Mouse (Mus musculus) myocyte (in vitro differentiated cells): ENCODE results near the gene Drap1. TPM values are rescaled to one million over a fixed set of nuclear protein-coding genes. Genes with fewer than 3 reads are reported as not detected.

Experiments
- H3K27me3 ChIP-seq: one replicate; pipeline ENCODE4 v1.6.1; 2011; ENCODE audit not compliant: control insufficient read depth, insufficient read depth, insufficient read length
- H3K36me3 ChIP-seq: one replicate; pipeline ENCODE4 v1.6.1; 2011; ENCODE audit not compliant: control insufficient read depth, insufficient read depth
- H3K4me2 ChIP-seq: one replicate; pipeline ENCODE4 v1.6.1; 2011; ENCODE audit warnings: low read depth, control low read depth
- H3K4me3 ChIP-seq: one replicate; pipeline ENCODE4 v1.5.1; 2011; ENCODE audit warnings: mild to moderate bottlenecking, control low read depth, moderate library complexity
- H3K79me2 ChIP-seq: one replicate; pipeline ENCODE4 v1.6.1; 2011; ENCODE audit not compliant: control insufficient read depth, insufficient read depth
- H3ac ChIP-seq: one replicate; pipeline ENCODE4 v1.6.1; 2011; ENCODE audit not compliant: control insufficient read depth, insufficient read length
- CEBPB ChIP-seq: IDR thresholded peaks from 2 replicates; pipeline ENCODE4 v1.6.1; 2011; ENCODE audit warnings: mild to moderate bottlenecking, moderate library complexity; ENCODE audit not compliant: poor library complexity, insufficient read depth, severe bottlenecking
- E2F4 ChIP-seq: IDR thresholded peaks from one replicate; pipeline ENCODE4 v1.6.1; 2011; ENCODE audit warnings: mild to moderate bottlenecking, control low read depth, moderate library complexity; ENCODE audit not compliant: insufficient read depth
- MAX ChIP-seq: IDR thresholded peaks from one replicate; pipeline ENCODE4 v1.6.1; 2011; ENCODE audit warnings: low read depth, mild to moderate bottlenecking, control low read depth
- MYOD1 ChIP-seq, 3 experiments: IDR thresholded peaks; one replicate each; pipeline ENCODE4 v1.6.1; 2011; ENCODE audit warnings: control low read depth in 2 of 3, low read depth in 2 of 3, mild to moderate bottlenecking in 2 of 3, moderate library complexity in 1 of 3; ENCODE audit not compliant: insufficient read length in 2 of 3, control insufficient read depth in 1 of 3
- MYOG ChIP-seq, 3 experiments: IDR thresholded peaks; one replicate each; pipeline ENCODE4 v1.6.1; 2011; ENCODE audit warnings: control low read depth in 2 of 3, low read depth in 2 of 3, mild to moderate bottlenecking in 2 of 3; ENCODE audit not compliant: insufficient read length in 2 of 3, control insufficient read depth in 1 of 3, insufficient read depth in 1 of 3
- POLR2A ChIP-seq: IDR thresholded peaks from one replicate; pipeline ENCODE4 v1.6.1; 2011; ENCODE audit warnings: low read depth, mild to moderate bottlenecking, control low read depth, moderate library complexity; ENCODE audit not compliant: insufficient read length
- POLR2AphosphoS2 ChIP-seq: IDR thresholded peaks from one replicate; pipeline ENCODE4 v1.6.1; 2011; ENCODE audit warnings: low read depth, control low read depth; ENCODE audit not compliant: insufficient read length
- REST ChIP-seq: IDR thresholded peaks from one replicate; pipeline ENCODE4 v1.6.1; 2011; ENCODE audit warnings: mild to moderate bottlenecking, control low read depth, moderate library complexity; ENCODE audit not compliant: insufficient read depth, insufficient read length
- SRF ChIP-seq: IDR thresholded peaks from one replicate; pipeline ENCODE4 v1.6.1; 2011; ENCODE audit warnings: low read depth; ENCODE audit not compliant: control insufficient read depth, insufficient read length
- TCF12 ChIP-seq: IDR thresholded peaks from one replicate; pipeline ENCODE4 v1.6.1; 2011; ENCODE audit warnings: mild to moderate bottlenecking, control low read depth; ENCODE audit not compliant: poor library complexity, insufficient read depth, severe bottlenecking
- TCF3 ChIP-seq: IDR thresholded peaks from one replicate; pipeline ENCODE4 v1.6.1; 2011; ENCODE audit warnings: low read depth, control low read depth; ENCODE audit not compliant: insufficient read length
- USF1 ChIP-seq: IDR thresholded peaks from one replicate; pipeline ENCODE4 v1.6.1; 2011; ENCODE audit warnings: low read depth, mild to moderate bottlenecking, control low read depth, moderate library complexity
- polyA plus RNA-seq: library from polyadenylated mRNA; unstranded; fragments of >200 nt; fragmentation: generic; extraction: Trizol; gene quantifications from one replicate; pipeline ENCODE4 v1.2.1, GENCODE M21; 2012; ENCODE audit warnings: missing spikeins

Drap1 gene
- polyA plus RNA-seq, 1 experiment = 481 TPM

DNA sequence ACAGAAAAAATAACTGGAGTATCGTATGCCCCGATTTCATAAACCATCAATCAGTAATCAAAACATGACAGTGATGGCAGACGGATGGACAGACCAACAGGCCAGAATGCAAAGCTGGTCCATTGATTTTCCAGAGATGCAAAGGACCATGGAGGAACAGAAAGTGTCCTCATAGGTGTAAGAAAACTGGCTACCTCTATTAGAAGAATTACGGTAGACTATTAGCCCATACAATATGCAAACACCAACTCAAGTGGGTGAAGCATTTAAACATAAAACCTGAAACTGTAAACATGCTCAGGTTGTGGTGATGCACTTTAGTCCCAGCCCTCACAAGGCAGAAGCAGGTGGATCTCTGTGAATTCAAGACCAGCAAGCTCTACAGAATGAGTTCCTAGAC is 29.4 kb downstream of the Drap1 start:
- H3ac ChIP-seq = no peak overlapping the region
- no peaks in the 10 kb centered on the region for H3K36me3 ChIP-seq
- H3K79me2 ChIP-seq = no peaks in the 10 kb centered on the region
- H3K27me3 ChIP-seq = no peaks in the 10 kb centered on the region
- H3K4me2 ChIP-seq = no peak overlapping the region
- no peak for TF ChIP-seq CEBPB
- TF ChIP-seq POLR2AphosphoS2 = no peak
- no peak for TF ChIP-seq POLR2A
- TF ChIP-seq MAX = no peak
- no peak for TF ChIP-seq MYOG (IDR thresholded peaks at IDR 0.05; ENCODE audit: control insufficient read depth in 1 of 3, insufficient read depth in 1 of 3, insufficient read length in 2 of 3, low read depth in 2 of 3)
- no peak for TF ChIP-seq REST
- TF ChIP-seq TCF3 = no peak
- no peak for TF ChIP-seq TCF12
- no peak for TF ChIP-seq MYOD1 (IDR thresholded peaks at IDR 0.05; ENCODE audit: control insufficient read depth in 1 of 3, insufficient read length in 2 of 3, low read depth in 2 of 3)
- no peak for TF ChIP-seq E2F4
- TF ChIP-seq USF1 = no peak
- no peak for TF ChIP-seq SRF
- H3K4me3 ChIP-seq = no peak overlapping the region

DNA sequence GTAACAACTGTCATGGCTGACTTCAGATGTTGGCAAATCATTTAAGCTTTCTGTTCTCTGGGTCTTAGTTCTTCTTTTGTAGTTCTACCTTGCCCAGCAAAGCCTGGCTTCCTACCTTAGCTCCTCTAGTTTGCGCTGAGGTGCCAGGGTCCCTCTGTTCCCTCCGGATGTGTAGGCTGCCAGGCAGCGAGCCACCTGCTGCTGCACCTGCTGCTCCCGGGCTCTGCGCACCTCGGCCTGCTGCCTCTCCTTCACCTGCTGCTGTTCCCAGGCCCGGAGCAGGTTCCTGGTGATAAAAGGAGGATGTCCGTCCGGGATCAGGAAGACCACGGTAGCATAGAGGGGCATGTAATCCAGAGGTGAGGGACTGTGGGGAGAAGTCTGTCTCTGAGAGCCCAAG is 30.6 kb downstream of the Drap1 start:
- H3K4me2 ChIP-seq = no peak overlapping the region
- H3K36me3 ChIP-seq = no peaks in the 10 kb centered on the region
- H3ac ChIP-seq = no peak overlapping the region
- TF ChIP-seq CEBPB (no peak), SRF (no peak), TCF3 (no peak), POLR2A (no peak), TCF12 (no peak), MYOG (IDR thresholded peaks at IDR 0.05; ENCODE audit: control insufficient read depth in 1 of 3, insufficient read depth in 1 of 3, insufficient read length in 2 of 3, low read depth in 2 of 3) (peak in 1 of 3 experiments; percentile 34), REST (no peak), POLR2AphosphoS2 (peak; percentile 25), USF1 (no peak), MYOD1 (IDR thresholded peaks at IDR 0.05; ENCODE audit: control insufficient read depth in 1 of 3, insufficient read length in 2 of 3, low read depth in 2 of 3) (peak in 1 of 3 experiments; percentile 11), MAX (no peak)
- no peak overlapping the region for H3K4me3 ChIP-seq
- H3K27me3 ChIP-seq = no peaks in the 10 kb centered on the region
- peaks cover 4% of the 10 kb centered on the region for H3K79me2 ChIP-seq

- H3K4me2 ChIP-seq = no peak overlapping the region
- no peaks in the 10 kb centered on the region for H3K36me3 ChIP-seq
- no peak overlapping the region for H3K4me3 ChIP-seq
- TF ChIP-seq MYOD1 (IDR thresholded peaks at IDR 0.05; ENCODE audit: control insufficient read depth in 1 of 3, insufficient read length in 2 of 3, low read depth in 2 of 3) = peak in 1 of 3 experiments; percentile 13
- TF ChIP-seq MYOG (IDR thresholded peaks at IDR 0.05; ENCODE audit: control insufficient read depth in 1 of 3, insufficient read depth in 1 of 3, insufficient read length in 2 of 3, low read depth in 2 of 3) = no peak
- TF ChIP-seq POLR2AphosphoS2 = no peak
- peaks cover 12% of the 10 kb centered on the region for H3K79me2 ChIP-seq
- H3K27me3 ChIP-seq = no peaks in the 10 kb centered on the region
- H3ac ChIP-seq = no peak overlapping the region
These were observed 31.9 kb downstream of the Drap1 start for GRCm38 (mm10) chr19:5392892-5393291.

GRCm38 (mm10) chr19:5390416-5390815 is 34.4 kb downstream of the Drap1 start:
- Histone ChIP-seq H3ac (no peak overlapping the region), H3K36me3 (no peaks in the 10 kb centered on the region), H3K4me2 (peak overlapping the region; percentile 100), H3K4me3 (peak overlapping the region; percentile 90), H3K27me3 (no peaks in the 10 kb centered on the region), H3K79me2 (peaks cover 32% of the 10 kb centered on the region)
- no peak for TF ChIP-seq MYOD1 (IDR thresholded peaks at IDR 0.05; ENCODE audit: control insufficient read depth in 1 of 3, insufficient read length in 2 of 3, low read depth in 2 of 3)
- no peak for TF ChIP-seq POLR2A
- no peak for TF ChIP-seq MYOG (IDR thresholded peaks at IDR 0.05; ENCODE audit: control insufficient read depth in 1 of 3, insufficient read depth in 1 of 3, insufficient read length in 2 of 3, low read depth in 2 of 3)
- TF ChIP-seq E2F4 = no peak
- TF ChIP-seq SRF = no peak
- TF ChIP-seq POLR2AphosphoS2 = no peak
- TF ChIP-seq MAX = no peak
- TF ChIP-seq REST = no peak
- no peak for TF ChIP-seq TCF3
- no peak for TF ChIP-seq USF1
- TF ChIP-seq CEBPB = no peak
- no peak for TF ChIP-seq TCF12

GRCm38 (mm10) chr19:5389647-5390046 is 35.1 kb downstream of the Drap1 start:
- TF ChIP-seq SRF (no peak), USF1 (no peak), MAX (no peak), POLR2AphosphoS2 (peak; percentile 19), MYOD1 (IDR thresholded peaks at IDR 0.05; ENCODE audit: control insufficient read depth in 1 of 3, insufficient read length in 2 of 3, low read depth in 2 of 3) (no peak), POLR2A (peak; percentile 20), REST (no peak), E2F4 (no peak), CEBPB (no peak)
- H3K4me2 ChIP-seq = peak overlapping the region; percentile 100
- H3K4me3 ChIP-seq = peak overlapping the region; percentile 90
- no peaks in the 10 kb centered on the region for H3K27me3 ChIP-seq
- H3K79me2 ChIP-seq = peaks cover 34% of the 10 kb centered on the region
- no peaks in the 10 kb centered on the region for H3K36me3 ChIP-seq
- peak overlapping the region; percentile 30 for H3ac ChIP-seq
